Mouse (Mus musculus): ENCODE data around the gene Pprc1. TPM values are rescaled to one million over a fixed set of nuclear protein-coding genes. Genes with fewer than 3 reads are reported as not detected.

Pprc1 gene
- polyA plus RNA-seq, 1 experiment from 2014 or later, result 34.8 TPM

- H3K27me3 ChIP-seq (replicated peaks), result no peaks in the 10 kb centered on the region
- H3K4me1 ChIP-seq, result no peaks in the 10 kb centered on the region
- WGBS (ENCODE audit: insufficient replicate concordance), result 75% methylated on average over 3 of the region's 3 CpGs
- no peaks in the 10 kb centered on the region for H3K36me3 ChIP-seq
- H3K9ac ChIP-seq, result no peak overlapping the region
- H3K4me3 ChIP-seq, result no peak overlapping the region
- no peaks in the 10 kb centered on the region for H3K9me3 ChIP-seq (replicated peaks)
- H3K27ac ChIP-seq, result no peak overlapping the region
- ATAC-seq, result no peak
- no peak overlapping the region for H3K4me2 ChIP-seq
These were observed 54.9 kb downstream of the Pprc1 start for GRCm38 (mm10) chr19:46099561-46099960.

- Histone ChIP-seq H3K4me2 (no peak overlapping the region), H3K4me1 (no peaks in the 10 kb centered on the region), H3K36me3 (no peaks in the 10 kb centered on the region), H3K9ac (no peak overlapping the region), H3K4me3 (no peak overlapping the region), H3K27me3 (replicated peaks) (no peaks in the 10 kb centered on the region), H3K27ac (no peak overlapping the region), H3K9me3 (replicated peaks) (no peaks in the 10 kb centered on the region)
- whole genome bisulfite sequencing (ENCODE audit: insufficient replicate concordance), result 78% methylated on average over 6 of the region's 6 CpGs
- no peak for ATAC-seq
These were observed 58.9 kb downstream of the Pprc1 start for GRCm38 (mm10) chr19:46103437-46104186.

- H3K9ac ChIP-seq, result no peak overlapping the region
These were observed 59.5 kb downstream of the Pprc1 start for GRCm38 (mm10) chr19:46104187-46104557.

DNA sequence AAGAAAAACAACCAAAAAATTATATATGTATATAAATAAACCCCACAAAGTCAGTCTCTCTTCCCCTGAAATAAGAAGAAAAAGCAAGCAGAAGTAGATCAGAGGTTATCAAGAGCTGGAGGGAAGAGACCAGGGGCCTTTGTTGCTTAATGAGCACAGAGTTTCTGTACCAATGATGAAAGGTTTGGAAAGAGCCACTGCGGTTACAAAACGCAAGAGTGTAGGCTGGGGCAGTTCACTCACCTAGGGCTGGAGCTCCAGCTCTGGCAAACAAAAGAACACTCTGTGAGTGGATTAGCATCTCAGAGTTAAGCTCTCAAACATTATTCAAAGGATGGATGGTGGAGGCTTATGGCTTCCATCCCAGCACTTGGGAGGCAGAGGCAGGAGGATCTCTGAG lies 65.5 kb downstream of the Pprc1 start:
- Histone ChIP-seq H3K36me3 (no peaks in the 10 kb centered on the region), H3K4me1 (peaks cover 5% of the 10 kb centered on the region; the same call in 1 of the 2 replicates), H3K27ac (no peak overlapping the region), H3K4me3 (no peak overlapping the region), H3K27me3 (replicated peaks) (no peaks in the 10 kb centered on the region), H3K4me2 (no peak overlapping the region), H3K9ac (no peak overlapping the region), H3K9me3 (replicated peaks) (no peaks in the 10 kb centered on the region)
- no peak for ATAC-seq
- WGBS (ENCODE audit: insufficient replicate concordance), result 66% methylated on average over 2 of the region's 2 CpGs

More at GRCm38 (mm10) chr19:46104187-46104557, 59.5 kb downstream of the Pprc1 start:
- H3K27me3 ChIP-seq (replicated peaks), result no peaks in the 10 kb centered on the region
- H3K27ac ChIP-seq, result no peak overlapping the region
- no peak overlapping the region for H3K4me2 ChIP-seq
- ATAC-seq, result no peak
- no peaks in the 10 kb centered on the region for H3K36me3 ChIP-seq
- 63% methylated on average over 2 of the region's 2 CpGs for WGBS (ENCODE audit: insufficient replicate concordance)
- H3K4me1 ChIP-seq, result no peaks in the 10 kb centered on the region
- no peaks in the 10 kb centered on the region for H3K9me3 ChIP-seq (replicated peaks)
- no peak overlapping the region for H3K4me3 ChIP-seq

DNA sequence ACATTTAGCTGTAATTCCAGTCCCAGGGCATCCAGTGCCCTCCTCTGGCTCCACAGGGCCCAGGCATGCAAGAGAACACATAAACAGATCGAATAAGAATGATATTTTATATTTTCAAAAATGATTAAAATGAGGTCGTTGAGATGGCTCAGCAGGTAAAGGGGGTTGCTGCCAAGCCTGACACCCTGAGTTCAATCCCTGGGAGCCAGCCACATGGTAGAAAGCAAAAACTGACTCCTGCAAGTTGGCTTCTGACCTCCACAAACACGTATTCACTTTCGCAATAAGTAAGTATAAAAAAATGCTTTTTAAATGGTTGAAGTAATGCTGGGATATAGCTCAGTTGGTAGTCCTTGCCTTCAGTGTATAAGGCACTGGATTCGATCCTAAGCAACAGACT lies 66.1 kb downstream of the Pprc1 start:
- H3K9ac ChIP-seq, result no peak overlapping the region
- H3K27ac ChIP-seq, result no peak overlapping the region
- H3K36me3 ChIP-seq, result no peaks in the 10 kb centered on the region
- no peak overlapping the region for H3K4me3 ChIP-seq
- no peaks in the 10 kb centered on the region for H3K9me3 ChIP-seq (replicated peaks)
- no peaks in the 10 kb centered on the region for H3K27me3 ChIP-seq (replicated peaks)
- H3K4me1 ChIP-seq, result peaks cover 5% of the 10 kb centered on the region; the same call in 1 of the 2 replicates
- no peak for ATAC-seq
- no peak overlapping the region for H3K4me2 ChIP-seq
- WGBS (ENCODE audit: insufficient replicate concordance), result 67% methylated on average over 5 of the region's 5 CpGs

GRCm38 (mm10) chr19:46114617-46115016 lies 69.9 kb downstream of the Pprc1 start:
- H3K27me3 ChIP-seq (replicated peaks), result no peaks in the 10 kb centered on the region; the same call in 1 of the 2 replicates
- H3K27ac ChIP-seq, result no peak overlapping the region
- WGBS (ENCODE audit: insufficient replicate concordance), result 47% methylated on average over 4 of the region's 4 CpGs
- no peak overlapping the region for H3K9ac ChIP-seq
- H3K4me2 ChIP-seq, result no peak overlapping the region
- H3K9me3 ChIP-seq (replicated peaks), result no peaks in the 10 kb centered on the region
- H3K4me1 ChIP-seq, result peaks cover 12% of the 10 kb centered on the region
- no peak overlapping the region for H3K4me3 ChIP-seq
- ATAC-seq, result no peak
- H3K36me3 ChIP-seq, result no peaks in the 10 kb centered on the region

DNA sequence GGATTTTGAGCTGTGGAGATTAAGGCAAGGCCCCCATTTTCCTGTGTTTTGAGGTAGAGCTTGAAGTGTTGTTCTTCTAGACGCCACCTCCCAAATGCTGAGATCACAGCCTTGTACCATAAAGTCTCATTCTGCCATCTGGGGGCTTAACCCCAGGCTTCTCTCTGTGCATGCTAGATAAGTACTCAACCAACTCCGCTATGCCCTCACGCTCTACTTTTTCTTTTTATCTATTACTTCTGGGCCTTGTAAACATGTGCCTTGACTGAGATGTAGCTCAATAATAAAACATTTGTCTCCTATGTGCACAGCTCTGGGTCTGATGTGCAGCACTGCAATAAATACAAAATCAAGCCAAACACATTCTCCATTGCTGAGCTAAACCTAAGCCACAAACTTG lies 74.8 kb downstream of the Pprc1 start:
- Histone ChIP-seq H3K4me3 (no peak overlapping the region), H3K27ac (peak overlapping the region; percentile 45; the same call in 1 of the 2 replicates), H3K27me3 (replicated peaks) (peaks cover 4% of the 10 kb centered on the region; the same call in 1 of the 2 replicates), H3K9ac (no peak overlapping the region), H3K9me3 (replicated peaks) (no peaks in the 10 kb centered on the region), H3K4me2 (0 out of 2 replicates have a peak overlapping the region, but pooled peaks have one; percentile 4), H3K36me3 (no peaks in the 10 kb centered on the region), H3K4me1 (peaks cover 11% of the 10 kb centered on the region)
- 29% methylated on average over 3 of the region's 3 CpGs for WGBS (ENCODE audit: insufficient replicate concordance)
- peak; percentile 86 for ATAC-seq

DNA sequence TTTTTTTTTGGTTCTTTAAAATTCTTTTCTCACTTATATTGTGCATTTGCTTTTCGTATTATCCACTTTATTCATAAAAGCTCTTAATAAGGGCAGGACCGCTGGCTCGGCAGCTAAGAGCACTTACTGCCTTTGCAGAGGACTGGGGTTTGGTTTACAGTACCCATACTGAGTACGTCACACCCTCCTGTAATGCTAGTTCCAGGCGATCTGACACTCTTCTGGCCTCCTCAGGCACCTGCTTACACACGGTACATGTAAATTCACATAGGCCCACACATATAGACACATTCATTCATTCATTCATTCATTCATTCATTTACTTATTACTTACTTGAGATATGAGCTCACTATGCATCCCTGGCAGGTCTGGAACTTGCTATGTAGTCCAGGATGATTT lies 76.2 kb downstream of the Pprc1 start:
- Histone ChIP-seq H3K9ac (no peak overlapping the region), H3K27ac (no peak overlapping the region), H3K4me1 (peaks cover 11% of the 10 kb centered on the region), H3K4me3 (no peak overlapping the region), H3K4me2 (no peak overlapping the region), H3K36me3 (no peaks in the 10 kb centered on the region), H3K27me3 (replicated peaks) (peaks cover 13% of the 10 kb centered on the region; the same call in 1 of the 2 replicates), H3K9me3 (replicated peaks) (no peaks in the 10 kb centered on the region)
- no peak for ATAC-seq
- 51% methylated on average over 6 of the region's 6 CpGs for WGBS (ENCODE audit: insufficient replicate concordance)

Other genes starting within 250 kb of the Pprc1 start
- gene Kcnip2, start 228.8 kb upstream of the Pprc1 start, polyA plus RNA-seq (2016; fragmentation: Nextera tagmentation; extraction: Ambion mirVana), result 1.3 and 1.4 TPM in 2 replicates
- gene Armh3, start 46.4 kb upstream of the Pprc1 start, polyA plus RNA-seq (2016; fragmentation: Nextera tagmentation; extraction: Ambion mirVana), result 6.5 TPM in 2 replicates
- gene Hps6, start 41.4 kb upstream of the Pprc1 start, polyA plus RNA-seq (2016; fragmentation: Nextera tagmentation; extraction: Ambion mirVana), result 3.5 and 3.9 TPM in 2 replicates
- 53.2 and 53.4 TPM in 2 replicates for gene Ldb1, start 328 bp downstream of the Pprc1 start, polyA plus RNA-seq (2016; fragmentation: Nextera tagmentation; extraction: Ambion mirVana)
- 136 and 147 TPM in 2 replicates for gene Nolc1, start 31.0 kb downstream of the Pprc1 start, polyA plus RNA-seq (2016; fragmentation: Nextera tagmentation; extraction: Ambion mirVana)
- gene Elovl3, start 87.0 kb downstream of the Pprc1 start, polyA plus RNA-seq (2016; fragmentation: Nextera tagmentation; extraction: Ambion mirVana), result not detected in 2 replicates
- gene Pitx3, start 103.4 kb downstream of the Pprc1 start, polyA plus RNA-seq (2016; fragmentation: Nextera tagmentation; extraction: Ambion mirVana), result 0.59 and 0.94 TPM in 2 replicates
- 27.7 and 30.6 TPM in 2 replicates for gene Gbf1, start 107.6 kb downstream of the Pprc1 start, polyA plus RNA-seq (2016; fragmentation: Nextera tagmentation; extraction: Ambion mirVana)